ENCODE assay signal across 8 mouse cellular contexts in genomic region chr7:112663314-112663966, GRCm38 (mm10). TPM values are rescaled to one million over a fixed set of nuclear protein-coding genes. Genes with fewer than 3 reads are reported as not detected.
DNase-seq lines count a peak whose midpoint lies in the region; ATAC-seq lines count a peak whose summit lies in the region.

No protein-coding gene starts in this region.

- DNase-seq in layer of hippocampus, adult 11-12 months (ENCODE audit: low spot score) = peak; percentile 35
- no peak for DNase-seq in layer of hippocampus, postnatal 10 days (ENCODE audit: low spot score in 2 of 2)
- DNase-seq in frontal cortex, postnatal 14 days (ENCODE audit: low spot score in 2 of 2) = peak; percentile 26 to 34
- no peak for DNase-seq in ovary, adult 18-20 months (ENCODE audit: low spot score)
- no peak for DNase-seq in cerebellum, postnatal 25 days

- H3K9ac ChIP-seq in hindbrain, embryonic 16.5 days (ENCODE audit: low read depth, low read length) = no peak overlapping the region
- no peak overlapping the region for H3K9ac ChIP-seq in limb, embryonic 12.5 days (replicated peaks)
- H3K9ac ChIP-seq in midbrain, embryonic 16.5 days (ENCODE audit: low read depth, low read length) = no peak overlapping the region

- 22% methylated on average over 6 of the region's 6 CpGs for WGBS in hindbrain, embryonic 16.5 days
- 22% methylated on average over 6 of the region's 6 CpGs for WGBS in limb, embryonic 12.5 days
- WGBS in midbrain, embryonic 16.5 days = 26% methylated on average over 6 of the region's 6 CpGs

- H3K4me1 ChIP-seq in hindbrain, embryonic 16.5 days (ENCODE audit: control insufficient read depth, insufficient read depth, low read depth, low read length) = peaks cover 3% of the 10 kb centered on the region; the same call in 1 of the 2 replicates
- peaks cover 32% of the 10 kb centered on the region for H3K4me1 ChIP-seq in limb, embryonic 12.5 days (replicated peaks)
- peaks cover 9% of the 10 kb centered on the region; the same call in 1 of the 2 replicates for H3K4me1 ChIP-seq in midbrain, embryonic 16.5 days (ENCODE audit: control insufficient read depth, insufficient read depth, low read length)

- H3K27me3 ChIP-seq in hindbrain, embryonic 16.5 days (replicated peaks; ENCODE audit: control insufficient read depth, insufficient read depth, low read length) = no peaks in the 10 kb centered on the region
- H3K27me3 ChIP-seq in limb, embryonic 12.5 days = no peaks in the 10 kb centered on the region
- no peaks in the 10 kb centered on the region for H3K27me3 ChIP-seq in midbrain, embryonic 16.5 days (ENCODE audit: control insufficient read depth, insufficient read depth, low read depth, low read length)

- H3K36me3 ChIP-seq in hindbrain, embryonic 16.5 days (ENCODE audit: control insufficient read depth, insufficient read depth, low read length) = no peaks in the 10 kb centered on the region
- H3K36me3 ChIP-seq in limb, embryonic 12.5 days = no peaks in the 10 kb centered on the region
- no peaks in the 10 kb centered on the region for H3K36me3 ChIP-seq in midbrain, embryonic 16.5 days (ENCODE audit: control insufficient read depth, insufficient read depth, low read length)

- no peak overlapping the region for H3K4me3 ChIP-seq in hindbrain, embryonic 16.5 days (ENCODE audit: low read length)
- H3K4me3 ChIP-seq in limb, embryonic 12.5 days (replicated peaks) = no peak overlapping the region
- H3K4me3 ChIP-seq in midbrain, embryonic 16.5 days (ENCODE audit: low read depth, low read length) = no peak overlapping the region

- H3K27ac ChIP-seq in hindbrain, embryonic 16.5 days (ENCODE audit: low read depth, low read length) = no peak overlapping the region
- H3K27ac ChIP-seq in limb, embryonic 12.5 days = peak overlapping the region; percentile 81
- H3K27ac ChIP-seq in midbrain, embryonic 16.5 days (ENCODE audit: low read length) = peak overlapping the region; percentile 37; the same call in 1 of the 2 replicates

- peak; percentile 58 for ATAC-seq in hindbrain, embryonic 16.5 days
- peak; percentile 9; the same call in 1 of the 2 replicates for ATAC-seq in limb, embryonic 12.5 days (ENCODE audit: insufficient number of reproducible peaks, insufficient read depth, low FRiP score, low TSS enrichment, low read depth)
- no peak for ATAC-seq in midbrain, embryonic 16.5 days

- H3K4me2 ChIP-seq in hindbrain, embryonic 16.5 days (ENCODE audit: low read length) = peak overlapping the region; percentile 20; the same call in 1 of the 2 replicates
- peak overlapping the region; percentile 32 for H3K4me2 ChIP-seq in limb, embryonic 12.5 days
- H3K4me2 ChIP-seq in midbrain, embryonic 16.5 days (ENCODE audit: low read length) = peak overlapping the region; percentile 12; the same call in 1 of the 2 replicates

- H3K9me3 ChIP-seq in hindbrain, embryonic 16.5 days (ENCODE audit: control insufficient read depth, low read length) = no peaks in the 10 kb centered on the region
- H3K9me3 ChIP-seq in limb, embryonic 12.5 days = peaks cover 9% of the 10 kb centered on the region; the same call in 1 of the 2 replicates
- H3K9me3 ChIP-seq in midbrain, embryonic 16.5 days (replicated peaks; ENCODE audit: control insufficient read depth, low read length, poor library complexity, severe bottlenecking) = no peaks in the 10 kb centered on the region

RNA-seq across cellular contexts. Expression of gene Tead1, which starts 15.7 kb away (rescaled TPM):
- 10 to 100 TPM; 32.2 to 33.0 TPM for total RNA-seq in layer of hippocampus, postnatal 10 days (2021)
- polyA plus RNA-seq in hindbrain, embryonic 16.5 days (2015; fragmentation: Nextera tagmentation; extraction: Ambion mirVana) = 12.1 and 12.2 TPM in 2 replicates
- polyA plus RNA-seq in limb, embryonic 12.5 days (2016; fragmentation: Nextera tagmentation; extraction: Ambion mirVana) = 28.7 and 43.6 TPM in 2 replicates
- 11.3 and 12.5 TPM in 2 replicates for polyA plus RNA-seq in midbrain, embryonic 16.5 days (2015; fragmentation: Nextera tagmentation; extraction: Ambion mirVana)

Comparison
In these comparisons a context has a peak if more than half of its experiments do, and no peak if none do; other contexts are left out.
1. DNase-seq: peak in layer of hippocampus, adult 11-12 months (single experiment) and frontal cortex, postnatal 14 days (2 of 2); none in layer of hippocampus, postnatal 10 days (0 of 2), ovary, adult 18-20 months (single experiment) and cerebellum, postnatal 25 days (0 of 2).
2. Peak in every context shown above with its lines, with median percentiles within 50 percentile points of each other: H3K4me2 ChIP-seq.